Mouse (Mus musculus) heart, embryonic 12.5 days (tissue): Measurements from ENCODE around the gene Macrod1. TPM values are rescaled to one million over a fixed set of nuclear protein-coding genes. Genes with fewer than 3 reads are reported as not detected.
"Not testable (repeated sequence)": the region's sequence is repeated elsewhere in the genome, so short reads cannot be mapped to it uniquely, and the experiment has no call there.

Experiments used
- ATAC-seq: fragments of 200-750 bp; cut with Nextera tagmentation; 2 replicates; pipeline ENCODE4 v1.8.0; 2017; ENCODE audit warnings: moderate TSS enrichment, moderate library complexity; ENCODE audit not compliant: insufficient number of reproducible peaks, low FRiP score
- H3K27ac ChIP-seq: fragments of 300-500 bp; sonication (generic); 2 replicates; pipeline ENCODE4 v1.5.1; 2016; ENCODE audit warnings: mild to moderate bottlenecking, moderate library complexity; ENCODE audit not compliant: poor library complexity, severe bottlenecking
- H3K27me3 ChIP-seq: fragments of 300-500 bp; sonication (generic); replicated peaks from 2 replicates; pipeline ENCODE4 v1.6.1; 2016; ENCODE audit warnings: mild to moderate bottlenecking, moderate library complexity
- H3K36me3 ChIP-seq: fragments of 300-500 bp; sonication (generic); 2 replicates; pipeline ENCODE4 v1.6.1; 2016; ENCODE audit warnings: mild to moderate bottlenecking, moderate library complexity
- H3K4me1 ChIP-seq: fragments of 300-500 bp; sonication (generic); replicated peaks from 2 replicates; pipeline ENCODE4 v1.6.1; 2016; ENCODE audit warnings: mild to moderate bottlenecking
- H3K4me2 ChIP-seq: fragments of 300-500 bp; sonication (generic); 2 replicates; pipeline ENCODE4 v1.6.1; 2016; ENCODE audit warnings: mild to moderate bottlenecking, moderate library complexity
- H3K4me3 ChIP-seq: fragments of 300-500 bp; sonication (generic); 2 replicates; pipeline ENCODE4 v1.5.1; 2016; ENCODE audit warnings: mild to moderate bottlenecking
- H3K9ac ChIP-seq: fragments of 300-500 bp; sonication (generic); 2 replicates; pipeline ENCODE4 v1.6.1; 2016; ENCODE audit warnings: mild to moderate bottlenecking, moderate library complexity
- H3K9me3 ChIP-seq: fragments of 300-500 bp; sonication (generic); replicated peaks from 2 replicates; pipeline ENCODE4 v1.6.1; 2016; ENCODE audit warnings: mild to moderate bottlenecking, moderate library complexity
- WGBS: fragments of 180-500 bp; shearing (Covaris S2); methylation state at CpG from one replicate; pipeline ENCODE4 v1.1.7; 2016; 5-methylcytosine and 5-hydroxymethylcytosine counted together
- polyA plus RNA-seq: library from polyadenylated mRNA; unstranded; fragments of >200 nt; fragmentation: Nextera tagmentation; extraction: Ambion mirVana; gene quantifications from 2 replicates; pipeline ENCODE4 v1.2.1, GENCODE M21; 2016

Macrod1 gene
- polyA plus RNA-seq, 1 experiment from 2014 or later: 29.0 TPM

- peaks cover 45% of the 10 kb centered on the region for H3K27me3 ChIP-seq
- no peak for ATAC-seq
- WGBS: 14% methylated on average over 35 of the region's 35 CpGs
Measured at GRCm38 (mm10) chr19:7069781-7070763, 13.5 kb downstream of the Macrod1 start.

GRCm38 (mm10) chr19:7070775-7071174 is 14.2 kb downstream of the Macrod1 start:
- Histone ChIP-seq H3K27ac (no peak overlapping the region), H3K4me3 (no peak overlapping the region), H3K27me3 (peaks cover 41% of the 10 kb centered on the region), H3K9ac (no peak overlapping the region), H3K9me3 (no peaks in the 10 kb centered on the region), H3K4me2 (peak overlapping the region; percentile 62), H3K4me1 (peaks cover 42% of the 10 kb centered on the region), H3K36me3 (no peaks in the 10 kb centered on the region)
- WGBS: 24% methylated on average over 4 of the region's 4 CpGs
- no peak for ATAC-seq

More at GRCm38 (mm10) chr19:7069781-7070763, 13.5 kb downstream of the Macrod1 start:
- H3K4me1 ChIP-seq: peaks cover 42% of the 10 kb centered on the region
- no peak overlapping the region for H3K27ac ChIP-seq
- H3K36me3 ChIP-seq: no peaks in the 10 kb centered on the region
- peak overlapping the region; percentile 1; the same call in 1 of the 2 replicates for H3K9ac ChIP-seq
- H3K4me2 ChIP-seq: peak overlapping the region; percentile 62
- no peaks in the 10 kb centered on the region for H3K9me3 ChIP-seq
- H3K4me3 ChIP-seq: peak overlapping the region; percentile 26; the same call in 1 of the 2 replicates

GRCm38 (mm10) chr19:7072221-7072620 is 15.6 kb downstream of the Macrod1 start:
- Histone ChIP-seq H3K4me1 (peaks cover 28% of the 10 kb centered on the region), H3K4me3 (no peak overlapping the region), H3K36me3 (no peaks in the 10 kb centered on the region), H3K27ac (no peak overlapping the region), H3K9me3 (no peaks in the 10 kb centered on the region), H3K9ac (no peak overlapping the region), H3K4me2 (no peak overlapping the region), H3K27me3 (peaks cover 33% of the 10 kb centered on the region)
- 81% methylated on average over 6 of the region's 6 CpGs for WGBS
- ATAC-seq: no peak

GRCm38 (mm10) chr19:7073997-7074781 is 17.6 kb downstream of the Macrod1 start:
- H3K9ac ChIP-seq: no peak overlapping the region
- no peak overlapping the region for H3K4me2 ChIP-seq
- H3K36me3 ChIP-seq: no peaks in the 10 kb centered on the region
- no peaks in the 10 kb centered on the region for H3K9me3 ChIP-seq
- peaks cover 27% of the 10 kb centered on the region for H3K4me1 ChIP-seq
- H3K27ac ChIP-seq: no peak overlapping the region
- ATAC-seq: no peak
- H3K4me3 ChIP-seq: no peak overlapping the region
- H3K27me3 ChIP-seq: peaks cover 24% of the 10 kb centered on the region
- 58% methylated on average over 12 of the region's 12 CpGs for WGBS

- H3K4me3 ChIP-seq, H3K9ac ChIP-seq, H3K9me3 ChIP-seq, ATAC-seq, H3K4me2 ChIP-seq, H3K36me3 ChIP-seq, H3K27ac ChIP-seq: not testable (repeated sequence)
- H3K4me1 ChIP-seq: peaks cover 16% of the 10 kb centered on the region
- WGBS: 73% methylated on average over 11 of the region's 11 CpGs
- H3K27me3 ChIP-seq: peaks cover 19% of the 10 kb centered on the region
Measured at GRCm38 (mm10) chr19:7075336-7075735, 18.7 kb downstream of the Macrod1 start.

GRCm38 (mm10) chr19:7077666-7078065 is 21.1 kb downstream of the Macrod1 start:
- H3K4me2 ChIP-seq: no peak overlapping the region
- H3K27me3 ChIP-seq: peaks cover 26% of the 10 kb centered on the region
- ATAC-seq: no peak
- no peaks in the 10 kb centered on the region for H3K9me3 ChIP-seq
- no peak overlapping the region for H3K4me3 ChIP-seq
- H3K36me3 ChIP-seq: no peaks in the 10 kb centered on the region
- 74% methylated on average over 9 of the region's 9 CpGs for WGBS
- H3K27ac ChIP-seq: no peak overlapping the region
- H3K9ac ChIP-seq: no peak overlapping the region
- peaks cover 10% of the 10 kb centered on the region for H3K4me1 ChIP-seq

GRCm38 (mm10) chr19:7078271-7078670 is 21.7 kb downstream of the Macrod1 start:
- Histone ChIP-seq H3K27ac (no peak overlapping the region), H3K36me3 (no peaks in the 10 kb centered on the region), H3K27me3 (peaks cover 26% of the 10 kb centered on the region), H3K9me3 (no peaks in the 10 kb centered on the region), H3K9ac (no peak overlapping the region), H3K4me2 (no peak overlapping the region), H3K4me1 (peaks cover 13% of the 10 kb centered on the region), H3K4me3 (no peak overlapping the region)
- no peak for ATAC-seq
- WGBS: 78% methylated on average over 7 of the region's 7 CpGs

GRCm38 (mm10) chr19:7081516-7082266 is 25.1 kb downstream of the Macrod1 start:
- no peaks in the 10 kb centered on the region for H3K9me3 ChIP-seq
- no peak overlapping the region for H3K9ac ChIP-seq
- WGBS: 64% methylated on average over 7 of the region's 7 CpGs
- no peak overlapping the region for H3K4me3 ChIP-seq
- no peaks in the 10 kb centered on the region for H3K36me3 ChIP-seq
- H3K4me1 ChIP-seq: peaks cover 16% of the 10 kb centered on the region
- ATAC-seq: no peak
- H3K4me2 ChIP-seq: no peak overlapping the region
- H3K27ac ChIP-seq: no peak overlapping the region
- peaks cover 47% of the 10 kb centered on the region for H3K27me3 ChIP-seq

GRCm38 (mm10) chr19:7083035-7083794 is 26.6 kb downstream of the Macrod1 start:
- H3K4me2 ChIP-seq: no peak overlapping the region
- 33% methylated on average over 14 of the region's 14 CpGs for WGBS
- H3K4me1 ChIP-seq: peaks cover 13% of the 10 kb centered on the region
- H3K27me3 ChIP-seq: peaks cover 62% of the 10 kb centered on the region
- peak overlapping the region; percentile 28; the same call in 1 of the 2 replicates for H3K9ac ChIP-seq
- 0 out of 2 replicates have a peak, but pooled peaks have one; percentile 15 for ATAC-seq
- H3K9me3 ChIP-seq: no peaks in the 10 kb centered on the region
- H3K4me3 ChIP-seq: no peak overlapping the region
- no peaks in the 10 kb centered on the region for H3K36me3 ChIP-seq
- H3K27ac ChIP-seq: no peak overlapping the region

- H3K4me1 ChIP-seq: peaks cover 18% of the 10 kb centered on the region
- no peak for ATAC-seq
- 76% methylated on average over 15 of the region's 15 CpGs for WGBS
- H3K36me3 ChIP-seq: no peaks in the 10 kb centered on the region
- no peak overlapping the region for H3K4me2 ChIP-seq
- H3K4me3 ChIP-seq: no peak overlapping the region
- H3K27me3 ChIP-seq: peaks cover 65% of the 10 kb centered on the region
- H3K9ac ChIP-seq: no peak overlapping the region
- H3K9me3 ChIP-seq: no peaks in the 10 kb centered on the region
- no peak overlapping the region for H3K27ac ChIP-seq
Measured at GRCm38 (mm10) chr19:7084734-7085133, 28.1 kb downstream of the Macrod1 start.
